Mouse (Mus musculus) lung, adult 2 months (tissue): ENCODE data around the gene Wiz.

ENCODE experiments used
- CTCF ChIP-seq: fragments of 200-500 bp; IDR thresholded peaks from 2 replicates; pipeline ENCODE4 v1.5.1; 2011; ENCODE audit warnings: mild to moderate bottlenecking, low read length, control low read depth; ENCODE audit not compliant: insufficient read depth
- POLR2A ChIP-seq: fragments of 200-500 bp; IDR thresholded peaks from 2 replicates; pipeline ENCODE4 v1.6.1; 2011; ENCODE audit warnings: low read depth, mild to moderate bottlenecking, control low read depth, low read length, borderline replicate concordance; ENCODE audit errors: extremely low read depth

DNA sequence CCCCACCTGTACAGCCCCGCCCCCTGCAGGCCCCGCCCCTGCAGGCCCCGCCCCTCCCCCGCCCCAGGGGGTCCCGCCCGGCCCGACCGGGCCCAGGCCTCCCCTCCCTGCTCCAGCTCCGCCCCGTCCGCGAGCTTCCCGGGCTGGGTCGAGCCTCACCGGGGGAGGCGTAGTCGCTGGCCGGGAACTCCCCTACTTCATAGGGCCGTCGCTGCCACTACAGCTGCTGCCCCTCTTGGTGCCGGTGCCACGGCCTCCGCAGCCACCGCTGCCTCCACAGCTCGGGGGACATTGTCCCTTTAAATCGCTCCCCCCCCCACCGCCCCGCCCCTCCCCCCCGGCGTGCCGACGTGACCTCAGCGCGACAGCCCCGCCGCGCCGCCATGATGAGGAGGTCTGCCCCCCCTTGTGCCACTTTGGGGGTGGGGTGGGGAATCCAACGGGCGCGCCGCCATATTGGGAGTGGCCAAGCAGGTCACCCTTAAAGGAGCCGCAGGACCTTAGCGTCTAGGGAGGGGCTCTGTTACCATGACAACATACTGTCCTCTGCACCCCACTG lies at the start of gene Wiz:
- TF ChIP-seq CTCF (no peak), POLR2A (peak; percentile 57; the same call in 1 of the 2 replicates)
